Mouse (Mus musculus) intestine, postnatal 0 days (tissue): ENCODE measurements around the gene Fbxl14. TPM values are rescaled to one million over a fixed set of nuclear protein-coding genes. Genes with fewer than 3 reads are reported as not detected.
"Not testable (repeated sequence)": the region's sequence is repeated elsewhere in the genome, so short reads cannot be mapped to it uniquely, and the experiment has no call there.

ENCODE experiments used
- ATAC-seq: fragments of 200-750 bp; cut with Nextera tagmentation; 2 replicates; pipeline ENCODE4 v1.8.0; 2017; ENCODE audit warnings: mild to moderate bottlenecking, moderate TSS enrichment, moderate library complexity
- H3K27ac ChIP-seq: fragments of 300-500 bp; sonication (generic); 2 replicates; pipeline ENCODE4 v1.5.1; 2014; ENCODE audit warnings: mild to moderate bottlenecking, low read depth, low read length, moderate library complexity
- H3K27me3 ChIP-seq: fragments of 300-500 bp; sonication (generic); replicated peaks from 2 replicates; pipeline ENCODE4 v1.6.1; 2014; ENCODE audit warnings: low read length, mixed read lengths; ENCODE audit not compliant: control insufficient read depth, insufficient read depth
- H3K36me3 ChIP-seq: fragments of 300-500 bp; sonication (generic); 2 replicates; pipeline ENCODE4 v1.6.1; 2014; ENCODE audit warnings: mild to moderate bottlenecking, moderate library complexity; ENCODE audit not compliant: control insufficient read depth, insufficient read depth
- H3K4me1 ChIP-seq: fragments of 300-500 bp; sonication (generic); replicated peaks from 2 replicates; pipeline ENCODE4 v1.6.1; 2014; ENCODE audit warnings: antibody characterized with exemption, low read length, mixed read lengths; ENCODE audit not compliant: control insufficient read depth, insufficient read depth
- H3K4me2 ChIP-seq: fragments of 300-500 bp; sonication (generic); replicated peaks from 2 replicates; pipeline ENCODE4 v1.6.1; 2014; ENCODE audit warnings: low read depth, mild to moderate bottlenecking, moderate library complexity
- H3K4me3 ChIP-seq: fragments of 300-500 bp; sonication (generic); 2 replicates; pipeline ENCODE4 v1.5.1; 2014; ENCODE audit warnings: low read depth, low read length
- H3K9ac ChIP-seq: fragments of 300-500 bp; sonication (generic); 2 replicates; pipeline ENCODE4 v1.6.1; 2014; ENCODE audit warnings: mild to moderate bottlenecking, low read depth, low read length
- H3K9me3 ChIP-seq: fragments of 300-500 bp; sonication (generic); 2 replicates; pipeline ENCODE4 v1.6.1; 2016; ENCODE audit warnings: mixed run types; ENCODE audit not compliant: control insufficient read depth
- CTCF ChIP-seq: sonication (generic); IDR thresholded peaks from 2 replicates; pipeline ENCODE4 v1.5.1; 2016; ENCODE audit warnings: low read depth, mild to moderate bottlenecking, control low read depth, antibody characterized with exemption, moderate library complexity
- WGBS: fragments of 180-500 bp; shearing (Covaris S2); extraction: QIAGEN DNeasy Blood & Tissue Kit; methylation state at CpG from one replicate; pipeline ENCODE4 v1.1.7; 2014; 5-methylcytosine and 5-hydroxymethylcytosine counted together
- polyA plus RNA-seq: library from polyadenylated mRNA; unstranded; fragments of >200 nt; fragmentation: Nextera tagmentation; extraction: Ambion mirVana; gene quantifications from 2 replicates; pipeline ENCODE4 v1.2.1, GENCODE M21; 2015

Fbxl14 gene
- polyA plus RNA-seq, 1 experiment from 2014 or later = 4.0 TPM

- Histone ChIP-seq H3K27ac (no peak overlapping the region), H3K4me3 (no peak overlapping the region), H3K9me3 (no peaks in the 10 kb centered on the region), H3K36me3 (0 out of 2 replicates have a peak, but pooled peaks cover 5% of the 10 kb centered on the region), H3K4me1 (peaks cover 12% of the 10 kb centered on the region), H3K27me3 (no peaks in the 10 kb centered on the region), H3K4me2 (peak overlapping the region; percentile 98), H3K9ac (no peak overlapping the region)
- no peak for ATAC-seq
- 20% methylated on average over 13 of the region's 13 CpGs for WGBS
- TF ChIP-seq CTCF = no peak
These were observed 1.7 kb upstream of the Fbxl14 start for GRCm38 (mm10) chr6:119477686-119478310.

GRCm38 (mm10) chr6:119478560-119479342 lies 717 bp upstream of the Fbxl14 start:
- peak overlapping the region; percentile 88 for H3K9ac ChIP-seq
- WGBS = 1% methylated on average over 32 of the region's 49 CpGs
- ATAC-seq = peak; percentile 86
- no peaks in the 10 kb centered on the region for H3K27me3 ChIP-seq
- H3K9me3 ChIP-seq = no peaks in the 10 kb centered on the region
- TF ChIP-seq CTCF = no peak
- H3K27ac ChIP-seq = peak overlapping the region; percentile 98
- peaks cover 16% of the 10 kb centered on the region for H3K4me1 ChIP-seq
- peak overlapping the region; percentile 98 for H3K4me2 ChIP-seq
- H3K36me3 ChIP-seq = peaks cover 13% of the 10 kb centered on the region; the same call in 1 of the 2 replicates
- peak overlapping the region; percentile 81 for H3K4me3 ChIP-seq

- Histone ChIP-seq H3K4me2 (peak overlapping the region; percentile 98), H3K9me3 (no peaks in the 10 kb centered on the region), H3K9ac (peak overlapping the region; percentile 88), H3K4me3 (peak overlapping the region; percentile 81), H3K4me1 (peaks cover 16% of the 10 kb centered on the region), H3K36me3 (peaks cover 20% of the 10 kb centered on the region), H3K27ac (peak overlapping the region; percentile 98), H3K27me3 (no peaks in the 10 kb centered on the region)
- ATAC-seq = peak; percentile 36
- TF ChIP-seq CTCF = peak; percentile 33; the same call in 1 of the 2 replicates
- under 1% methylated on average over 70 of the region's 70 CpGs for WGBS
These were observed 623 bp downstream of the Fbxl14 start for GRCm38 (mm10) chr6:119479876-119480705.

GRCm38 (mm10) chr6:119480706-119481331 lies 1.4 kb downstream of the Fbxl14 start:
- Histone ChIP-seq H3K4me3 (peak overlapping the region; percentile 81), H3K9ac (peak overlapping the region; percentile 88), H3K27me3 (no peaks in the 10 kb centered on the region), H3K36me3 (peaks cover 20% of the 10 kb centered on the region), H3K9me3 (no peaks in the 10 kb centered on the region), H3K4me2 (peak overlapping the region; percentile 98), H3K4me1 (peaks cover 16% of the 10 kb centered on the region), H3K27ac (peak overlapping the region; percentile 98)
- ATAC-seq = peak; percentile 5; the same call in 1 of the 2 replicates
- TF ChIP-seq CTCF = 0 out of 2 replicates have a peak, but pooled peaks have one; percentile 19
- under 1% methylated on average over 33 of the region's 33 CpGs for WGBS

DNA sequence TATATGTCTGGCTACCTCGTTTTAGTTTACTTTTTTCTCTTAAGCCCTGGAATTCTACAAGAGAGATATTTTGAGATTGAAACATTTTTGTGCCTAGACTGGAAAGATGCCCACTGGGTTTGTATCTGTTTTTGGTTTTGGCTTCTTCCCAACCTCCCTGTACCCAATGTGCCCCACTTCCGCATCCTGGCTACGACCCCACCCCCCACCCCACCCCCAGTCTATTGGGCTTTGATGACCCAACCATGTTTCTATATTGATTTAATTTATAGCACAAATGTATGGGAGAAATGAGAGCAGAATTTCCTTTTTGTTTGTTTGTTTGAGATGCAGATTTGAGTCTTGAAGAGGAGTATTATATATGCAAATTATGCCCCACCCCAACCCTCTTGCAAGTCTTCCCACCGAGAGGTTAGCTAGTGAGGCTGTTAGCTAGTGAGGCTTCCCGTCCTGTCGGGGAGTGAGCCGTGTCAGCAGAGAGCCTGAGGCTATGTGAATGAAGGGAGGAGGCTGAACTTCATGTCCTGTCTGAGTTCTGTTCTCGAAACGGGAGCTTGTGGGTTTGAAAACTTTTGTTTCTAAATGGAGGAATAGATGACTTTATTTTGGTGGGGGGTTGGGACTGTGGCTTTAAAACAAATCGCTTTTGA lies 2.4 kb downstream of the Fbxl14 start:
- not testable (repeated sequence) for H3K9ac ChIP-seq, H3K9me3 ChIP-seq, H3K27ac ChIP-seq, H3K27me3 ChIP-seq, ATAC-seq
- Histone ChIP-seq H3K4me2 (peak overlapping the region; percentile 98), H3K4me1 (peaks cover 16% of the 10 kb centered on the region), H3K36me3 (peaks cover 20% of the 10 kb centered on the region), H3K4me3 (peak overlapping the region; percentile 81)
- WGBS = 4% methylated on average over 10 of the region's 10 CpGs
